Mouse (Mus musculus) stomach, postnatal 0 days (tissue): ENCODE measurements around the gene Kremen1.

ENCODE experiments used
- CTCF ChIP-seq: IDR thresholded peaks from 2 replicates; pipeline ENCODE4 v1.5.1; 2016; ENCODE audit warnings: antibody characterized with exemption, low read depth, mild to moderate bottlenecking, moderate library complexity
- EP300 ChIP-seq: optimal IDR thresholded peaks from 2 replicates; pipeline ENCODE3; 2016; ENCODE audit warnings: antibody characterized with exemption

DNA sequence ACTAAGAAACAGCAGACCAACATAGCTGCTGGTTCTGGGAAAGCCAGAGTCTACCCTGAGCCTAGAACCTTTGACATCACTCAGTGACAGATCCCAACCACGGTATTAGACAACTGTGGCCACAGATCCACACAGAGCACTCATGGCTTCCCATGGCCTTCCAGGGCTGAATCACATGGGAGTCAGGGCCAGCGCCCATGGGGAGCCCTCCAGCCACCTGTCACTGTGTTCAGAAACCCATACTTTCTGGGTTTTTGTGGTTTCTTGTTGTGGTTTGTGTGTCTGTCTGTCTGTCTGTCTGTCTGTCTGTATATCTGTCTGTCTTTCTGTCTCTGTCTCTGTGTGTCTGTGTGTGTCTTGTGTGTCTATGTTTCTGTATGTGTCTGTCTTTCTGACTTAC is 85.5 kb downstream of the Kremen1 start:
- TF ChIP-seq CTCF (no peak), EP300 (no peak)
